Mouse (Mus musculus): ENCODE measurements around the gene Pdx1. TPM values are rescaled to one million over a fixed set of nuclear protein-coding genes. Genes with fewer than 3 reads are reported as not detected.

Pdx1 gene
- not detected for polyA plus RNA-seq (2017; shearing (Covaris generic))

DNA sequence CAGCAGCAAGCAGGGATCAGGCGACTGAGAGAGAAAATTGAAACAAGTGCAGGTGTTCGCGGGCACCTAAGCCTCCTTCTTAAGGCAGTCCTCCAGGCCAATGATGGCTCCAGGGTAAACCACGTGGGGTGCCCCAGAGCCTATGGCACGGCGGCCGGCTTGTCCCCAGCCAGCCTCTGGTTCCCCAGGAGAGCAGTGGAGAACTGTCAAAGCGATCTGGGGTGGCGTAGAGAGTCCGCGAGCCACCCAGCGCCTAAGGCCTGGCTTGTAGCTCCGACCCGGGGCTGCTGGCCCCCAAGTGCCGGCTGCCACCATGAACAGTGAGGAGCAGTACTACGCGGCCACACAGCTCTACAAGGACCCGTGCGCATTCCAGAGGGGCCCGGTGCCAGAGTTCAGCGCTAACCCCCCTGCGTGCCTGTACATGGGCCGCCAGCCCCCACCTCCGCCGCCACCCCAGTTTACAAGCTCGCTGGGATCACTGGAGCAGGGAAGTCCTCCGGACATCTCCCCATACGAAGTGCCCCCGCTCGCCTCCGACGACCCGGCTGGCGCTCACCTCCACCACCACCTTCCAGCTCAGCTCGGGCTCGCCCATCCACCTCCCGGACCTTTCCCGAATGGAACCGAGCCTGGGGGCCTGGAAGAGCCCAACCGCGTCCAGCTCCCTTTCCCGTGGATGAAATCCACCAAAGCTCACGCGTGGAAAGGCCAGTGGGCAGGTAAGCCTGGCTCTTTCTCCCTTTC lies at the start of gene Pdx1:
TSS of gene Pdx1 (plus strand) at position 34 of the 747 bp plus-strand sequence.

GRCm38 (mm10) chr5:147306638-147307397 lies 37.1 kb downstream of the Pdx1 start, which contains the start of gene Cdx2:
Gene Cdx2 (minus strand): TSS chr5:147307270.

DNA sequence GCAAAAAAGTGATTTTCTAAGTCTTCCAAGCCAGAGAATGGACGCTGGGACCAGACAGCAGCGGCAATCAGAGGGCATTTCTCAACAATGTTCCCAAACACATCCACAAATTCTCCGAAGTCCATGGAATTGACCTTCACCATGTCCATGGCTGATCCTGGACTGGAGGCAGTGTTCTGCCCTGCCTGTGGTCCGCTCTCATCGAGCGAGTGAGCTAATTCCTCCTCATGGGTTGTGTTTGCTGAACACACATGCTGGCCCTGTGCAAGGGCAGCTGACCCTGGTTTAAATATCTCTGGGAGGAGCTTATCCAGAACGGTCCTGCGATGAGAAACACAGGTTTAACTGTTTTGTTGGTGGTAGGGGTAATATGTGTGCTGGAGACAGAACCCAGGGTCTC lies 52.4 kb downstream of the Pdx1 start, which contains the start of gene Urad:
TSS of gene Urad (minus strand) at position 258 of the 400 bp plus-strand sequence.

Other genes starting within 250 kb of the Pdx1 start
- 50.4 TPM for gene Lnx2, start 193.4 kb upstream of the Pdx1 start, polyA plus RNA-seq (2017; shearing (Covaris generic))
- 172 TPM for gene Polr1d, start 192.9 kb upstream of the Pdx1 start, polyA plus RNA-seq (2017; shearing (Covaris generic))
- gene Gsx1, start 81.3 kb upstream of the Pdx1 start, polyA plus RNA-seq (2017; shearing (Covaris generic)), result not detected
- not detected for gene Cdx2, start 37.3 kb downstream of the Pdx1 start, polyA plus RNA-seq (2017; shearing (Covaris generic))
- gene Urad, start 52.5 kb downstream of the Pdx1 start, polyA plus RNA-seq (2017; shearing (Covaris generic)), result not detected
- 0.09 TPM for gene Flt3, start 130.5 kb downstream of the Pdx1 start, polyA plus RNA-seq (2017; shearing (Covaris generic))
- 40.7 TPM for gene Pan3, start 160.2 kb downstream of the Pdx1 start, polyA plus RNA-seq (2017; shearing (Covaris generic))